Mouse (Mus musculus) heart, postnatal 0 days (tissue): ENCODE measurements at regions not wholly inside any gene's neighbourhood (a gene's known extent, or its start where the extent isn't known, plus 50 kb on each side); places are given as distances from the start of the nearest gene placed in this dataset.

Source experiments
- ATAC-seq: fragments of 200-750 bp; cut with Nextera tagmentation; 2 replicates; pipeline ENCODE4 v1.8.0; 2017; ENCODE audit warnings: low read depth, moderate number of reproducible peaks, moderate library complexity; ENCODE audit not compliant: insufficient read depth
- DNase-seq: peaks from one replicate; pipeline ENCODE4 v3.0.0-alpha.2; 2016; ENCODE audit warnings: low spot score
- H3K27ac ChIP-seq: fragments of 300-500 bp; sonication (generic); 2 replicates; pipeline ENCODE4 v1.5.1; 2014; ENCODE audit warnings: low read depth, mild to moderate bottlenecking
- H3K27me3 ChIP-seq: fragments of 300-500 bp; sonication (generic); 2 replicates; pipeline ENCODE4 v1.6.1; 2014; ENCODE audit warnings: low read length, mixed read lengths; ENCODE audit not compliant: control insufficient read depth, insufficient read depth
- H3K36me3 ChIP-seq: fragments of 300-500 bp; sonication (generic); replicated peaks from 2 replicates; pipeline ENCODE4 v1.6.1; 2014; ENCODE audit warnings: low read length, mixed read lengths; ENCODE audit not compliant: control insufficient read depth, insufficient read depth
- H3K4me1 ChIP-seq: fragments of 300-500 bp; sonication (generic); 2 replicates; pipeline ENCODE4 v1.6.1; 2014; ENCODE audit warnings: antibody characterized with exemption; ENCODE audit not compliant: control insufficient read depth, insufficient read depth
- H3K4me2 ChIP-seq: fragments of 300-500 bp; sonication (generic); 2 replicates; pipeline ENCODE4 v1.6.1; 2014; ENCODE audit warnings: low read depth, mild to moderate bottlenecking, low read length, moderate library complexity
- H3K4me3 ChIP-seq: fragments of 300-500 bp; sonication (generic); 2 replicates; pipeline ENCODE4 v1.5.1; 2014; ENCODE audit warnings: low read depth, low read length
- H3K9ac ChIP-seq: fragments of 300-500 bp; sonication (generic); replicated peaks from 2 replicates; pipeline ENCODE4 v1.6.1; 2014; ENCODE audit warnings: low read depth, low read length, mixed read lengths
- H3K9me3 ChIP-seq: fragments of 300-500 bp; sonication (generic); replicated peaks from 2 replicates; pipeline ENCODE4 v1.6.1; 2016; ENCODE audit warnings: low read length; ENCODE audit not compliant: control insufficient read depth
- CTCF ChIP-seq: IDR thresholded peaks from 2 replicates; pipeline ENCODE4 v1.5.1; 2016; ENCODE audit warnings: antibody characterized with exemption, control low read depth, low read depth
- EP300 ChIP-seq: IDR thresholded peaks from 2 replicates; pipeline ENCODE4 v1.6.1; 2016; ENCODE audit warnings: antibody characterized with exemption, low read depth
- WGBS: fragments of 180-500 bp; shearing (Covaris S2); extraction: QIAGEN DNeasy Blood & Tissue Kit; methylation state at CpG from one replicate; pipeline ENCODE4 v1.1.7; 2014; 5-methylcytosine and 5-hydroxymethylcytosine counted together

- DNase-seq (peak; percentile 14), ATAC-seq (0 out of 2 replicates have a peak, but pooled peaks have one; percentile 33)
- 65% methylated on average over 10 of the region's 10 CpGs for WGBS
These were observed 85.4 kb upstream of the Arid2 start for GRCm38 (mm10) chr15:96201701-96202460.

GRCm38 (mm10) chr15:96204187-96204586 is 83.1 kb upstream of the Arid2 start:
- Histone ChIP-seq H3K9ac (no peak overlapping the region), H3K27me3 (no peaks in the 10 kb centered on the region), H3K4me3 (no peak overlapping the region), H3K36me3 (no peaks in the 10 kb centered on the region), H3K4me1 (0 out of 2 replicates have a peak, but pooled peaks cover 19% of the 10 kb centered on the region), H3K27ac (no peak overlapping the region), H3K4me2 (no peak overlapping the region), H3K9me3 (no peaks in the 10 kb centered on the region)
- TF ChIP-seq EP300 (no peak), CTCF (no peak)
- ATAC-seq (no peak), DNase-seq (no peak)
- 91% methylated on average over 5 of the region's 5 CpGs for WGBS

More at GRCm38 (mm10) chr15:96201701-96202460, 85.4 kb upstream of the Arid2 start:
- TF ChIP-seq EP300 = no peak
- no peak for TF ChIP-seq CTCF
- H3K36me3 ChIP-seq = no peaks in the 10 kb centered on the region
- H3K4me3 ChIP-seq = no peak overlapping the region
- 0 out of 2 replicates have a peak, but pooled peaks cover 19% of the 10 kb centered on the region for H3K4me1 ChIP-seq
- H3K4me2 ChIP-seq = no peak overlapping the region
- H3K27me3 ChIP-seq = no peaks in the 10 kb centered on the region
- no peaks in the 10 kb centered on the region for H3K9me3 ChIP-seq
- no peak overlapping the region for H3K9ac ChIP-seq
- H3K27ac ChIP-seq = no peak overlapping the region

- DNase-seq (no peak), ATAC-seq (no peak)
- Histone ChIP-seq H3K9me3 (no peaks in the 10 kb centered on the region), H3K9ac (no peak overlapping the region), H3K4me2 (no peak overlapping the region), H3K27me3 (no peaks in the 10 kb centered on the region), H3K27ac (no peak overlapping the region), H3K36me3 (no peaks in the 10 kb centered on the region), H3K4me3 (no peak overlapping the region), H3K4me1 (0 out of 2 replicates have a peak, but pooled peaks cover 19% of the 10 kb centered on the region)
- 79% methylated on average over 5 of the region's 5 CpGs for WGBS
- TF ChIP-seq EP300 (no peak), CTCF (no peak)
These were observed 82.7 kb upstream of the Arid2 start for GRCm38 (mm10) chr15:96204623-96205022.

- 82% methylated on average over 11 of the region's 11 CpGs for WGBS
- Histone ChIP-seq H3K9me3 (no peaks in the 10 kb centered on the region), H3K4me3 (no peak overlapping the region), H3K4me1 (no peaks in the 10 kb centered on the region), H3K27ac (no peak overlapping the region), H3K9ac (no peak overlapping the region), H3K27me3 (no peaks in the 10 kb centered on the region), H3K4me2 (no peak overlapping the region), H3K36me3 (no peaks in the 10 kb centered on the region)
- ATAC-seq (no peak), DNase-seq (no peak)
- TF ChIP-seq CTCF = no peak
- no peak for TF ChIP-seq EP300
These were observed 76.5 kb upstream of the Arid2 start for GRCm38 (mm10) chr15:96210721-96211400.

GRCm38 (mm10) chr15:96213541-96214312 is 73.6 kb upstream of the Arid2 start:
- no peak for ATAC-seq
- WGBS = 85% methylated on average over 24 of the region's 24 CpGs
- Histone ChIP-seq H3K4me2 (no peak overlapping the region), H3K9me3 (no peaks in the 10 kb centered on the region), H3K4me3 (no peak overlapping the region), H3K36me3 (no peaks in the 10 kb centered on the region), H3K9ac (no peak overlapping the region), H3K27ac (no peak overlapping the region), H3K27me3 (no peaks in the 10 kb centered on the region), H3K4me1 (no peaks in the 10 kb centered on the region)
- TF ChIP-seq EP300 (no peak), CTCF (no peak)
- DNase-seq = no peak
